Mouse (Mus musculus) ES-E14 (cell line): Measurements from ENCODE around the gene Sytl4. TPM values are rescaled to one million over a fixed set of nuclear protein-coding genes. Genes with fewer than 3 reads are reported as not detected.

ENCODE experiments used
- DNase-seq: peaks from one replicate; pipeline ENCODE4 v3.0.0-alpha.2; 2013; ENCODE audit warnings: low read depth, low spot score
- H3K27ac ChIP-seq: 2 replicates; pipeline ENCODE4 v1.5.1; 2012; ENCODE audit warnings: low read depth, mild to moderate bottlenecking, low read length, moderate library complexity, mixed read lengths; ENCODE audit not compliant: poor library complexity, insufficient read depth, severe bottlenecking
- H3K36me3 ChIP-seq: 2 replicates; pipeline ENCODE4 v1.6.1; 2012; ENCODE audit warnings: mild to moderate bottlenecking, low read length, moderate library complexity, mixed read lengths; ENCODE audit not compliant: control insufficient read depth, poor library complexity, insufficient read depth, severe bottlenecking
- H3K4me1 ChIP-seq, 2 experiments: fragments of 150-350 bp in 1 of 2; sonication (generic) in 1 of 2; 2 replicates each; pipeline ENCODE4 v1.6.1; 2012; ENCODE audit warnings: low read length in 2 of 2, mild to moderate bottlenecking in 1 of 2, mixed read lengths in 1 of 2; ENCODE audit not compliant: control insufficient read depth in 2 of 2, insufficient read depth in 2 of 2, poor library complexity in 1 of 2
- H3K4me3 ChIP-seq, 2 experiments: fragments of 150-350 bp in 1 of 2; sonication (generic) in 1 of 2; 2 replicates each; pipeline ENCODE4 v1.5.1; 2012; ENCODE audit warnings: low read length in 2 of 2, low read depth in 1 of 2, mild to moderate bottlenecking in 1 of 2, mixed read lengths in 1 of 2; ENCODE audit not compliant: insufficient read depth in 1 of 2, poor library complexity in 1 of 2, severe bottlenecking in 1 of 2
- H3K9ac ChIP-seq: 2 replicates; pipeline ENCODE4 v1.6.1; 2012; ENCODE audit warnings: low read depth, mild to moderate bottlenecking, low read length, mixed read lengths; ENCODE audit not compliant: poor library complexity, insufficient read depth, severe bottlenecking
- H3K9me3 ChIP-seq: fragments of 150-350 bp; sonication (generic); 2 replicates; pipeline ENCODE4 v1.6.1; 2012; ENCODE audit warnings: low read depth, mild to moderate bottlenecking, low read length; ENCODE audit not compliant: control insufficient read depth, insufficient read depth
- CHD2 ChIP-seq: IDR thresholded peaks from 2 replicates; pipeline ENCODE4 v1.6.1; 2014; ENCODE audit warnings: mild to moderate bottlenecking, low read depth, low read length, inconsistent platforms
- HCFC1 ChIP-seq: IDR thresholded peaks from 2 replicates; pipeline ENCODE4 v1.6.1; 2012; ENCODE audit warnings: low read length, inconsistent platforms, borderline replicate concordance; ENCODE audit not compliant: insufficient read depth
- MAFK ChIP-seq: IDR thresholded peaks from 2 replicates; pipeline ENCODE4 v1.6.1; 2014; ENCODE audit warnings: mild to moderate bottlenecking, low read depth, low read length, inconsistent platforms; ENCODE audit not compliant: insufficient read depth
- ZC3H11A ChIP-seq: IDR thresholded peaks from 2 replicates; pipeline ENCODE4 v1.6.1; 2012; ENCODE audit warnings: low read depth, mild to moderate bottlenecking, inconsistent platforms, low read length, borderline replicate concordance
- ZNF384 ChIP-seq: IDR thresholded peaks from 2 replicates; pipeline ENCODE4 v1.6.1; 2012; ENCODE audit warnings: low read depth, low read length, inconsistent platforms
- in situ Hi-C, 2 experiments: fragments of 600-800 bp; cut with MboI; formaldehyde crosslinking; loops; one replicate each; pipeline ENCODE4 v1.15.1; 2025; ENCODE audit warnings: low sequenced_read_pairs in 2 of 2, inconsistent platforms in 1 of 2; ENCODE audit not compliant: unreplicated experiment in 2 of 2
- total RNA-seq: library from RNA; depleted of rRNA; stranded (reverse); fragments of 300-350 nt; gene quantifications from 2 replicates; pipeline ENCODE4 v1.2.3, GENCODE M21; 2012

The Sytl4 gene
- total RNA-seq, 1 experiment, result 0.54 TPM

GRCm38 (mm10) chrX:133913006-133913405 lies 68.6 kb downstream of the Sytl4 start:
- in situ Hi-C loops, result no loop called here
- Histone ChIP-seq H3K4me3 (no peak overlapping the region), H3K9me3 (no peaks in the 10 kb centered on the region), H3K36me3 (no peaks in the 10 kb centered on the region), H3K27ac (no peak overlapping the region), H3K4me1 (no peaks in the 10 kb centered on the region), H3K9ac (no peak overlapping the region)
- TF ChIP-seq HCFC1 (no peak), MAFK (no peak), ZC3H11A (no peak), ZNF384 (no peak), CHD2 (no peak)
- DNase-seq, result no peak

DNA sequence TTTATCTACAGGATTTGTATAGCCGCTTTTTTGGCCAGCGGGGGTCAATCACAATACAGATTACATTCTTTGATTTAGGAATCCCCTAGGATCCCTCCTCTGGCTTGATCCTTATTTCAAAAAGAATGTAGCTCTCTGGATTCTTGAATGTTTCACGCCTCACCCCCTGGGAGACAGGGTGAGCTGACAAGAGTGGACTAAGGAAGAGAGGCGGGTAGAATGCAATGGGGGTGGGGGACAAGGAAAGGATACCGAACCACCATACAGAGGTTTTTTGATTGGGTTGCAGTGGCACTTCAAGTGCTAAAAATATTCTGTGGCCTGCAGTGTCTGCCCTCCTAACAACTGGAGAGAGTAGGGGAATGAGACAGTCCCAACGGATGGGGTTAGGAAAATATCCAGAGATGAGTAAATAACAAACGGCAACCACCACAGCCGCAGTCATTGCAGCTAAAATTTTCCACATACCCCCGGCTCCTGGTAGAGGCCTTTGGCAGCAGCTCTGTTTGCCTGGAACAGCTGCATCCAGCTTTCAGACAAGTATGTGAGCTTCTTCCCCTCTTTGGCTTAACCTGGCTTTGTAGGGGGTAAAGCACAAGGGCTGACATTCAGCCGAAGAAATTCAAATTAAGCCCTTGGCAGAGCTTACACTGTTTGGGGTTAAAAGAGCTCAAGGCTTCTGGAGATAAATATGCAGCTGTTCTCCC lies 70.1 kb downstream of the Sytl4 start:
- in situ Hi-C loops, result no loop called here
- DNase-seq, result no peak
- no peak overlapping the region for H3K27ac ChIP-seq

DNA sequence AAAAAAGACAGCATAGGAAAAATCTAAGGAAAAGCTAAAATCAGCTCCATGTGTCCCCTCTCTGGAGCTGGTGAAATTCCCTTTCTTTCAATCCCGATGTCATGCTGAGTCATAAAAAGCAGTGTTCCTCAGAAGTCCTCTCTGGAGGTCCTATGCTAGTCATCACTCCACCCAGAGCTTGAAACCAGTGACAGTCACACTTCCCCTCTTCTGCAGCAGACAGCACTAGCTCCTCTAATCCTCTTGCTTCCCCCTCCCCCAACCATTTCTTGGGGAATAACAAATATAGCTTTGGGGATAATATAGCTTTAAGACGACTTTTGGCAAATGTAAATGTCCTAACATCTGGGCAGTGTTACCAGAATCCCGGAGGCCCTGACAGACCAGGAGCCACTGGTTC lies 73.4 kb downstream of the Sytl4 start, which contains the start of gene Srpx2:
TSS of gene Srpx2 (plus strand) at position 166 of the 400 bp plus-strand sequence.
- H3K36me3 ChIP-seq, result no peaks in the 10 kb centered on the region
- DNase-seq, result no peak
- TF ChIP-seq HCFC1 (no peak), ZC3H11A (no peak), CHD2 (no peak), ZNF384 (no peak), MAFK (no peak)
- H3K4me3 ChIP-seq, result no peak within 1 kb of the TSS
- no peak within 1 kb of the TSS for H3K9ac ChIP-seq
- no peak within 1 kb of the TSS for H3K27ac ChIP-seq
- in situ Hi-C loops, result no loop called here
- no peaks in the 10 kb centered on the region for H3K4me1 ChIP-seq
- no peaks in the 10 kb centered on the region for H3K9me3 ChIP-seq

More for the DNA sequence above, 70.1 kb downstream of the Sytl4 start:
- Histone ChIP-seq H3K36me3 (no peaks in the 10 kb centered on the region), H3K4me3 (no peak overlapping the region), H3K9ac (no peak overlapping the region), H3K9me3 (no peaks in the 10 kb centered on the region), H3K4me1 (no peaks in the 10 kb centered on the region)
- TF ChIP-seq HCFC1, result no peak
- no peak for TF ChIP-seq MAFK
- TF ChIP-seq ZC3H11A, result no peak
- TF ChIP-seq ZNF384, result no peak

DNA sequence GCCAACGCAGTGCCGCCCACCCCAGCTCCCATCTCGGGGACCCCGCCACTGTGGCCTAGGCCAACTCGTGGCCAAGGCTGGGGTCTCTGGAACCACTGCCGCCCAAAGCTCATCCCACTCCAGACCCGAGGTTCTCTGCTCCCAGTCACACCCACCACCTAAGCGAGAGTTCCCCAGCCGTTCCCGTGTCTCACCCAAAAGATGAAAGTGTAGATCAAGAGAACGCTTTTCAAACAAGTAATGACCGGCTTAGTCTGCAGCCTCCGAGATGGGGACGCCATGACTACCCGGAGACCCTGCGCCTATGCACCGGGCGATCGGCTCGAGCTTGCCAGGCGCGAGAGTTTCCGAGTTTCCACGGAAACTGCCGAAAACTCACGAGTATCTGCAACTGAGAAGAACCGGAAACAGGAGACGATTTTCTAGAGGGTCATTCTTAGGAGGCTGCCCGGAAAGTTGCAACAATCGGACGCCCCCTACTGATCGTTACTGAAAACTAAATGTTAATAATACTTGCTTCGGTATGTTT lies 83.5 kb downstream of the Sytl4 start, which contains the start of gene Tspan6:
TSS of gene Tspan6 (minus strand) at position 416 of the 529 bp plus-strand sequence.
- no peaks in the 10 kb centered on the region for H3K4me1 ChIP-seq
- H3K9me3 ChIP-seq, result no peaks in the 10 kb centered on the region
- peak within 1 kb of the TSS; percentile 59 for H3K9ac ChIP-seq
- TF ChIP-seq MAFK (no peak), CHD2 (no peak), ZNF384 (no peak), ZC3H11A (no peak), HCFC1 (no peak)
- DNase-seq, result peak; percentile 40
- no peaks in the 10 kb centered on the region for H3K36me3 ChIP-seq
- in situ Hi-C loops, result no loop called here
- H3K4me3 ChIP-seq, result peak within 1 kb of the TSS; percentile 68 to 72
- H3K27ac ChIP-seq, result no peak within 1 kb of the TSS

DNA sequence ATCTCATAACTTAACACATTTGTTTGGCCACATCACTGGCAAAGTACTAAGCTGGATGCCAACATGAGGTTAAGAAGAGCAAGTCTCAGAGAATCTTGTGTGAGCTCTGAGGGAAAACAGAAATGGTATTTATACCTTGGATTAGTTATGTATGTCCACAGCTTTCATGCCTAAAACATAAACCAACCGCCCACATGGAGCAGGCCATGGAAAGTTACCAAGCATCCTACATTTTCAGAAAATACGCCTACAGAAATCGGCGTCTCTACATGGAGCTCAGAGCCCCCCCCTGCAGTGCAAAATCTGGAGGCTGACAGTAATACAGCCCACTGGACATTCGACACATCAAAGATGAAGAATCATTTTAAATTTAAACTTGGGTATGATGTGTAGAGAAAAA lies 93.5 kb downstream of the Sytl4 start:
- Histone ChIP-seq H3K9me3 (no peaks in the 10 kb centered on the region), H3K4me3 (no peak overlapping the region), H3K36me3 (no peaks in the 10 kb centered on the region), H3K9ac (no peak overlapping the region), H3K27ac (no peak overlapping the region), H3K4me1 (no peaks in the 10 kb centered on the region)
- DNase-seq, result no peak
- in situ Hi-C loops, result no loop called here
- TF ChIP-seq ZC3H11A (no peak), CHD2 (no peak), HCFC1 (no peak), ZNF384 (no peak), MAFK (no peak)
